9 mouse cellular contexts compared by ENCODE assay signal in the genomic region with DNA sequence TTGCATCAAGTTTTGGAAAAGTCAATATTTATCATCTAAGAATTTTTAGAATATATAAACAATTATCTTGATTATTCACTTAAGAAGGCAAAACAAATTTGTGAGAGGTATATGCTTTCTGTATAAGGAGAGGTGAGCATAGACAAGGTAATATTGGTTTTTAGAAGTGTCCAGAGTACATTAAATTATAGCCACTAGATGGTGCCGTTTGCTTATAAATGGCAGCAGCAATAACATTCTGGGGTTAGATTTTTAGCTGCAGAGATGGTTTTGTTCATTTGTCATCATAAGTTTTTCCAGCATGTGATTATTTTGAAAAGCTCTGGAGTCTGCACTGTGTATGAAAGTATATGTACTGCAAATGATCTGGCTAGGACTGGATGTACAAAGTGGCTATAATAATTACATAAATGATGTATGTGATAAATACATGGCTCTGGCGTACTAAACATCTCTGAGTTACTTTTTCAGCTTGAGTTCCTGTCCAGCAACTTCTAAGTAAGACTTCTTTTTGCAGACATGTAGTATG.
DNase-seq lines count a peak whose midpoint lies in the region; ATAC-seq and TF ChIP-seq lines count a peak whose summit lies in the region.
"Had no signal": no experiment of that assay in that cellular context is flagged by ENCODE, and none has a peak within 500 bp of the region (broad histone marks: within the 10 kb centered on the region; RNA-seq: fewer than 3 reads in every experiment).

No protein-coding gene starts in this region.

- TF ChIP-seq POLR2A in heart, adult 2 months (IDR thresholded peaks at IDR 0.05; ENCODE audit: insufficient read depth, low read depth, low read length): no peak

- in situ Hi-C loops in Patski (cut with MboI; ENCODE audit: low pct_unique_long_range_greater_than_20kb): no loop called here

- POLR2A ChIA-PET in Patski (lab: Charles Lee): no interaction called here

- DNase-seq in heart, adult 2 months: no peak
- DNase-seq in heart, adult 8-10 months (ENCODE audit: low spot score): no peak
- DNase-seq in 3T3-L1 (ENCODE audit: low read depth, low spot score) (peak; percentile 61), Patski (ENCODE audit: low read depth, low spot score) (no peak)
- peak; percentile 33 for DNase-seq in hindlimb bud, embryonic 11.5 days (ENCODE audit: extremely low spot score, low read depth, low spot score)
- no peak for DNase-seq in gastrocnemius, postnatal 14 days
- DNase-seq in ovary, postnatal 14 days (ENCODE audit: low spot score): no peak

- no peak for TF ChIP-seq EP300 in heart, adult 2 months (IDR thresholded peaks at IDR 0.05; ENCODE audit: insufficient read depth, low read depth, low read length)

- no peak overlapping the region for H3K9ac ChIP-seq in heart, adult 2 months (ENCODE audit: low read depth, low read length)
- H3K9ac ChIP-seq: limb, embryonic 15.5 days had no signal

- no peaks in the 10 kb centered on the region for H3K4me1 ChIP-seq in heart, adult 2 months (ENCODE audit: control insufficient read depth, insufficient read depth, low read length)
- H3K4me1 ChIP-seq: limb, embryonic 15.5 days had no signal

- no peaks in the 10 kb centered on the region for H3K36me3 ChIP-seq in heart, adult 2 months (ENCODE audit: control insufficient read depth, insufficient read depth, low read length)

- CTCF ChIA-PET in Patski (lab: Charles Lee): interaction anchor here (1.7 kb wide), 1 partner anchor 20 kb away, joined by 5 read pairs; no protein-coding TSS in a partner anchor

- H3K79me2 ChIP-seq in heart, adult 2 months (replicated peaks; ENCODE audit: control insufficient read depth, insufficient read depth, low read length): no peaks in the 10 kb centered on the region

- H3K27me3 ChIP-seq in heart, adult 2 months (ENCODE audit: control insufficient read depth, insufficient read depth, low read length): no peaks in the 10 kb centered on the region
- H3K27me3 ChIP-seq in Patski: no peaks in the 10 kb centered on the region
- H3K27me3 ChIP-seq: limb, embryonic 15.5 days had no signal

- peak; percentile 65 for TF ChIP-seq CTCF in heart, adult 2 months (IDR thresholded peaks at IDR 0.05)
- TF ChIP-seq CTCF in Patski (IDR thresholded peaks at IDR 0.05): peak; percentile 36

- no peak for ATAC-seq in Patski
- no peak for ATAC-seq in erythroid progenitor cell, adult 5-6 weeks (replicated peaks; ENCODE audit: low FRiP score, poor library complexity, severe bottlenecking)

- H3K27ac ChIP-seq in heart, adult 2 months: no peak overlapping the region
- H3K27ac ChIP-seq: limb, embryonic 15.5 days had no signal

- WGBS in heart, adult 2 months: 61% methylated on average over 2 of the region's 2 CpGs

- no peak overlapping the region for H3K4me3 ChIP-seq in heart, adult 2 months
- H3K4me3 ChIP-seq: limb, embryonic 15.5 days had no signal

- intact Hi-C loops in heart, adult 2 months (cut with DNase I): no loop called here
- intact Hi-C loops in gastrocnemius, postnatal 14 days (cut with DNase I; ENCODE audit: low total_unique reads): no loop called here

Comparison
In these comparisons a context has a peak if more than half of its experiments do, and no peak if none do; other contexts are left out.
1. DNase-seq: peak in 3T3-L1 (single experiment) and hindlimb bud, embryonic 11.5 days (single experiment); none in heart, adult 2 months (0 of 2), heart, adult 8-10 months (single experiment), Patski (single experiment), gastrocnemius, postnatal 14 days (single experiment) and ovary, postnatal 14 days (single experiment).